Mouse (Mus musculus): ENCODE measurements around the gene Wipi2.

DNA sequence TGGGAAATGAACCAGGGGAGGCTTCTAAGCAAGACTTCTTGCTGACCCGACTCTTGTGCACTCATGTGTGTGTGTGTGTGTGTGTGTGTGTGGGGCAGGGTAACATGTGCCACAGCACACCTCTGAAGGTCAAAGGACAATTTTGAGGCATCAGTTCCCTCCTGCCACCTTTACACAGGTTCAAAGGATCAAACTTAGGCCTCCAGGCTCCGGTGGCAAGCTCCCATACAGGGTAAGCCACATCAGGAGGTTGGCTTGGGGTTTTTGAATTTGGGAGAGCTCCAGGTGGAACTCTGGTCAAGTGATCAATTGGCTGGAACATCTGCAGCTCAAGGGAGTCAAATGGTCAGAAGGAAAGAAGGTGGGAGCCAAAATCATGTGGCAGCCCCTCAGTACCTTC is 6.1 kb upstream of the Wipi2 start:
- TF ChIP-seq CTCF (IDR thresholded peaks at IDR 0.05; ENCODE audit: extremely low read depth, insufficient read depth, insufficient read length, insufficient replicate concordance) (no peak), POLR2A (IDR thresholded peaks at IDR 0.05; ENCODE audit: low read depth, low read length) (no peak)
